Mouse (Mus musculus) myocyte (in vitro differentiated cells): ENCODE data around the gene Xrcc1. TPM values are rescaled to one million over a fixed set of nuclear protein-coding genes. Genes with fewer than 3 reads are reported as not detected.
A peak's percentile ranks its signal among the peaks of the same experiment; 100 is the strongest.

Experiments used
- H3K27me3 ChIP-seq: one replicate; pipeline ENCODE4 v1.6.1; 2011; ENCODE audit not compliant: control insufficient read depth, insufficient read depth, insufficient read length
- H3K36me3 ChIP-seq: one replicate; pipeline ENCODE4 v1.6.1; 2011; ENCODE audit not compliant: control insufficient read depth, insufficient read depth
- H3K4me2 ChIP-seq: one replicate; pipeline ENCODE4 v1.6.1; 2011; ENCODE audit warnings: low read depth, control low read depth
- H3K4me3 ChIP-seq: one replicate; pipeline ENCODE4 v1.5.1; 2011; ENCODE audit warnings: mild to moderate bottlenecking, control low read depth, moderate library complexity
- H3K79me2 ChIP-seq: one replicate; pipeline ENCODE4 v1.6.1; 2011; ENCODE audit not compliant: control insufficient read depth, insufficient read depth
- H3ac ChIP-seq: one replicate; pipeline ENCODE4 v1.6.1; 2011; ENCODE audit not compliant: control insufficient read depth, insufficient read length
- CEBPB ChIP-seq: IDR thresholded peaks from 2 replicates; pipeline ENCODE4 v1.6.1; 2011; ENCODE audit warnings: mild to moderate bottlenecking, moderate library complexity; ENCODE audit not compliant: poor library complexity, insufficient read depth, severe bottlenecking
- E2F4 ChIP-seq: IDR thresholded peaks from one replicate; pipeline ENCODE4 v1.6.1; 2011; ENCODE audit warnings: mild to moderate bottlenecking, control low read depth, moderate library complexity; ENCODE audit not compliant: insufficient read depth
- MAX ChIP-seq: IDR thresholded peaks from one replicate; pipeline ENCODE4 v1.6.1; 2011; ENCODE audit warnings: low read depth, mild to moderate bottlenecking, control low read depth
- MYOD1 ChIP-seq, 3 experiments: IDR thresholded peaks; one replicate each; pipeline ENCODE4 v1.6.1; 2011; ENCODE audit warnings: control low read depth in 2 of 3, low read depth in 2 of 3, mild to moderate bottlenecking in 2 of 3, moderate library complexity in 1 of 3; ENCODE audit not compliant: insufficient read length in 2 of 3, control insufficient read depth in 1 of 3
- MYOG ChIP-seq, 3 experiments: IDR thresholded peaks; one replicate each; pipeline ENCODE4 v1.6.1; 2011; ENCODE audit warnings: control low read depth in 2 of 3, low read depth in 2 of 3, mild to moderate bottlenecking in 2 of 3; ENCODE audit not compliant: insufficient read length in 2 of 3, control insufficient read depth in 1 of 3, insufficient read depth in 1 of 3
- POLR2A ChIP-seq: IDR thresholded peaks from one replicate; pipeline ENCODE4 v1.6.1; 2011; ENCODE audit warnings: low read depth, mild to moderate bottlenecking, control low read depth, moderate library complexity; ENCODE audit not compliant: insufficient read length
- POLR2AphosphoS2 ChIP-seq: IDR thresholded peaks from one replicate; pipeline ENCODE4 v1.6.1; 2011; ENCODE audit warnings: low read depth, control low read depth; ENCODE audit not compliant: insufficient read length
- REST ChIP-seq: IDR thresholded peaks from one replicate; pipeline ENCODE4 v1.6.1; 2011; ENCODE audit warnings: mild to moderate bottlenecking, control low read depth, moderate library complexity; ENCODE audit not compliant: insufficient read depth, insufficient read length
- SRF ChIP-seq: IDR thresholded peaks from one replicate; pipeline ENCODE4 v1.6.1; 2011; ENCODE audit warnings: low read depth; ENCODE audit not compliant: control insufficient read depth, insufficient read length
- TCF12 ChIP-seq: IDR thresholded peaks from one replicate; pipeline ENCODE4 v1.6.1; 2011; ENCODE audit warnings: mild to moderate bottlenecking, control low read depth; ENCODE audit not compliant: poor library complexity, insufficient read depth, severe bottlenecking
- TCF3 ChIP-seq: IDR thresholded peaks from one replicate; pipeline ENCODE4 v1.6.1; 2011; ENCODE audit warnings: low read depth, control low read depth; ENCODE audit not compliant: insufficient read length
- USF1 ChIP-seq: IDR thresholded peaks from one replicate; pipeline ENCODE4 v1.6.1; 2011; ENCODE audit warnings: low read depth, mild to moderate bottlenecking, control low read depth, moderate library complexity
- polyA plus RNA-seq: library from polyadenylated mRNA; unstranded; fragments of >200 nt; fragmentation: generic; extraction: Trizol; gene quantifications from one replicate; pipeline ENCODE4 v1.2.1, GENCODE M21; 2012; ENCODE audit warnings: missing spikeins

The Xrcc1 gene
- polyA plus RNA-seq, 1 experiment = 32.7 TPM

DNA sequence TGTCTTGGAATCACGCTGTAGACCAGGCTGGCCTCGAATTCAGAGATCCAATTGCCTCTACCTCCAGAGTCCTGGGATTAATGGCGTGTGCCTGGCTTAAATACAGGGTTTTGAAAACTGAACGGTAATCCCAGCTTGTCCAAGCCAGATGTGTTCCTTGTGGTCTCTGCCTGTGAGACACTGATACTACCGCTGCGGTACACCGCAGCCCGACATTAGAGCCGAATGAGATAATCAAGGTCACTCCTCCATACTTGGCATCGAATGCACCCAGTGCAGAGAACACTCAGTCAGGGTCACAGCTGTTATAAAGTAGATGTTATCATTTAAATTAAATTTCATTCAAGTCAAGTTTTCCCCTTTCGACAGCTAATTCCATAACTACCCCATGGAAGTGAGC lies 17.2 kb upstream of the Xrcc1 start:
- peak overlapping the region; percentile 96 for H3K4me3 ChIP-seq
- H3ac ChIP-seq = no peak overlapping the region
- H3K79me2 ChIP-seq = no peaks in the 10 kb centered on the region
- TF ChIP-seq TCF3 (no peak), USF1 (no peak), CEBPB (no peak), POLR2A (no peak), MYOG (IDR thresholded peaks at IDR 0.05; ENCODE audit: control insufficient read depth in 1 of 3, insufficient read depth in 1 of 3, insufficient read length in 2 of 3, low read depth in 2 of 3) (no peak), E2F4 (no peak), TCF12 (no peak), MYOD1 (IDR thresholded peaks at IDR 0.05; ENCODE audit: control insufficient read depth in 1 of 3, insufficient read length in 2 of 3, low read depth in 2 of 3) (no peak), POLR2AphosphoS2 (no peak), MAX (no peak), SRF (no peak)
- H3K27me3 ChIP-seq = no peaks in the 10 kb centered on the region
- no peaks in the 10 kb centered on the region for H3K36me3 ChIP-seq
- no peak overlapping the region for H3K4me2 ChIP-seq

DNA sequence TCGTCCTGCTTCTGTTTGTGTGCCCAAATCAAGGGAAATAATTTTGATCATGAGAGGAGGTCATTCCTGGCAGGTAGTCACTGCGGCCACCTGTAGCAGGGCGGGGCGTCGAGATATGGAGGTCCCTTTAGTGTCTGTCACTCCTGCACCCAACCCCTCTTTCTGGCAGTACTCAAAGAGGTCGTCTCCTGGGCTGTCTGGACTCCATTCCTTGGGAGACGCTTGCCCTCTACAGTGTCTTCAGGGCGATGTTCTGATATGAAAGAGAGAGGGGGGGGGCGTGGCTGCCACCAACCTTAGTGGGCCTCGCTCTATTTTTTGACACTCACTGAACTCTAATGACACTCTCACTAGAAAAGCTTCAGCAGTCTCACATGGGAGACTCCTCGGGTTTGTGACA lies 16.5 kb upstream of the Xrcc1 start:
- H3K79me2 ChIP-seq = no peaks in the 10 kb centered on the region
- TF ChIP-seq SRF (no peak), CEBPB (no peak), POLR2A (no peak), MYOD1 (IDR thresholded peaks at IDR 0.05; ENCODE audit: control insufficient read depth in 1 of 3, insufficient read length in 2 of 3, low read depth in 2 of 3) (no peak), E2F4 (no peak), TCF3 (no peak), REST (no peak), TCF12 (no peak), POLR2AphosphoS2 (no peak), USF1 (no peak), MYOG (IDR thresholded peaks at IDR 0.05; ENCODE audit: control insufficient read depth in 1 of 3, insufficient read depth in 1 of 3, insufficient read length in 2 of 3, low read depth in 2 of 3) (no peak), MAX (no peak)
- no peaks in the 10 kb centered on the region for H3K27me3 ChIP-seq
- H3K4me2 ChIP-seq = peak overlapping the region; percentile 63
- peak overlapping the region; percentile 41 for H3ac ChIP-seq
- no peaks in the 10 kb centered on the region for H3K36me3 ChIP-seq
- H3K4me3 ChIP-seq = peak overlapping the region; percentile 96

DNA sequence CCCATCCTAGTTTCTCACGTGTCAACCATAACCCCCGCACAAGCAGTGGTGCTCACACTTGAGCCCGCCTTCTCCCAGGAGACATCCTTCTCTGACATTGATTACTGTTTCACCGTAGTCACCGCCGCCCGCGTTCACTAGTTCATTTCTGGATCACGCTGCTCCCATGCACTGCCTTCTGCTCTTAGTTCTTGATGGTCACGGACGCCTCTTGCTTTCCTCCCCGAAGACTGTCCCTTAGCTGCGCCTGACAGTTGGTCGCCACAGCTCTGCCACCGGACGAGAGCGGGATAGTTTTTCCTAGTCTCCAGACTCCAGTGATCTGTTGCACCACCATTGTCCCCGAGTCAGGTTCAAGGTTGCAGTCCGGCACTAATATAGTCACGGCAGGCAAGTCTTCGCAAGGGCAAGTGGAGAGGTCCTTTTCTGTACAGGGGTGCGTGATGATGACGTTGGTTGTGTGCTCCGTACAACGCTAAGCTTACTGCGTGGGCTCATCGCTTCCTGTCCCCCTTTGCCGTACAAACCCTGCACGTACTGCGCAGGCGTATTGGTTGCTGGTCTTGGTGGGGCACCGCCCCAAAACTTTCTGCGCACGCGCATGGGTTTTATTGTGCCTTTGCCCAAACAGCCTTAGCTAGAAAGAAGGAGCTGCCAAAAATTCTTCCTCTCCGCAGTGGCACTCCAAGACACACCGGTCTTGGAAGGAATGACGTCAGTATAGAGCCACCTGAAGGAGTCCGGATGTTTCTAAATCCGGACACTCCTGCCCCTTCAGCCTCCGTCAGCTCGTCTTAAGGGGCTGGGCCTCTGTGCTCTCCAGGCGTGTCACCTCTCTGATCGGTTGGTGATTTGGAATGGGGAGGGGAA lies 15.8 kb upstream of the Xrcc1 start, which contains the start of gene Irgq:
Gene Irgq (plus strand): TSS at position 628 of the 870 bp plus-strand sequence.
- H3K36me3 ChIP-seq = no peaks in the 10 kb centered on the region
- H3K79me2 ChIP-seq = no peaks in the 10 kb centered on the region
- no peaks in the 10 kb centered on the region for H3K27me3 ChIP-seq
- H3ac ChIP-seq = peak within 1 kb of the TSS; percentile 41
- H3K4me2 ChIP-seq = peak within 1 kb of the TSS; percentile 84
- H3K4me3 ChIP-seq = peak within 1 kb of the TSS; percentile 96
- TF ChIP-seq REST (no peak), MYOD1 (IDR thresholded peaks at IDR 0.05; ENCODE audit: control insufficient read depth in 1 of 3, insufficient read length in 2 of 3, low read depth in 2 of 3) (no peak), TCF12 (no peak), POLR2AphosphoS2 (no peak), USF1 (no peak), POLR2A (peak; percentile 30), CEBPB (no peak), MYOG (IDR thresholded peaks at IDR 0.05; ENCODE audit: control insufficient read depth in 1 of 3, insufficient read depth in 1 of 3, insufficient read length in 2 of 3, low read depth in 2 of 3) (no peak), E2F4 (no peak), MAX (peak; percentile 98), SRF (peak; percentile 74), TCF3 (no peak)

DNA sequence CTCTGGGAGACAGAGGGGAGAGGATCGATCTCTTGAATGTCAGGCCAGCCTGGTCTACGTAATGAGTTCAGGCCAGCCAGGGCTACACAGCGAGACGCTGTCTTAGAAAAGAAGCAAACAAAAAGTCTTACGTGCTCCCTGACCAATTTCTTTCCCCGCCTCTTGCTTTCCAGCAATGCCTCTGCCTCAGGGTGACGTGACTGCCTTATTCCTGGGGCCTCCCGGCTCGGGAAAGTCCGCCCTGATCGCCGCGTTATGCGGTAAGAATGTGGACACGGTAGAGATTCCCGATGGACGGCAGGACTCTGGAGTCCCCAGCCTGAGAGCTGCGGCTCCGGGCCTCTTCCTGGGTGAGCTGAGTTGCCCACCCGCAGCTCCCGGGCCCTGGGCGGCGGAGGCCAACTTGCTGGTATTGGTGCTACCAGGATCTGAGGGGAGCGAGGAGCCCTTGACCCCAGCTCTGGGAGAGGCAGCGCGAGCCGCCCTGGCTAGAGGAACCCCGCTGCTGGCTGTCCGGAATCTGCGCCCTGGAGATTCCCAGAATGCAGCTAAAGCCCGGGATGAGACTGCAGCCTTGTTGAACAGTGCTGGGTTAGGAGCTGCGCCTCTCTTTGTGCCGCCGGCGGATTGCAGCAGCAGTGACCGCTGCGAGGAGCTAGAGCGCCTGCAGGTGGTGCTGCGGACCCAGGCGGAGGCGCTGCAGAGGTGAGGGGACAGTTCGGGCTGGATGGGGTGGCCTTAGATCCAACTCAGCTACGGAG lies 14.7 kb upstream of the Xrcc1 start:
- H3ac ChIP-seq = peak overlapping the region; percentile 41
- H3K27me3 ChIP-seq = no peaks in the 10 kb centered on the region
- H3K36me3 ChIP-seq = no peaks in the 10 kb centered on the region
- no peaks in the 10 kb centered on the region for H3K79me2 ChIP-seq
- TF ChIP-seq TCF3 = no peak
- TF ChIP-seq MYOD1 (IDR thresholded peaks at IDR 0.05; ENCODE audit: control insufficient read depth in 1 of 3, insufficient read length in 2 of 3, low read depth in 2 of 3) = peak in 1 of 3 experiments; percentile 19
- TF ChIP-seq MYOG (IDR thresholded peaks at IDR 0.05; ENCODE audit: control insufficient read depth in 1 of 3, insufficient read depth in 1 of 3, insufficient read length in 2 of 3, low read depth in 2 of 3) = peak in 1 of 3 experiments; percentile 56
- TF ChIP-seq SRF = no peak
- peak; percentile 43 for TF ChIP-seq POLR2A
- TF ChIP-seq CEBPB = no peak
- no peak for TF ChIP-seq USF1
- H3K4me2 ChIP-seq = peak overlapping the region; percentile 84
- H3K4me3 ChIP-seq = peak overlapping the region; percentile 96
